Mouse (Mus musculus) effector memory CD4-positive, alpha-beta T cell, adult 7 months (primary cell): Measurements from ENCODE around the gene Slc25a29. TPM values are rescaled to one million over a fixed set of nuclear protein-coding genes. Genes with fewer than 3 reads are reported as not detected.

ENCODE experiments used
- polyA plus RNA-seq: library from polyadenylated mRNA; unstranded; fragments of 100-300 nt; shearing (Covaris generic); gene quantifications from one replicate; pipeline ENCODE4 v1.2.1, GENCODE M21; 2017

Gene Slc25a29
- polyA plus RNA-seq = 5.0 TPM

GRCm38 (mm10) chr12:108835840-108836409 lies at the start of gene Slc25a29, which contains the start of gene Slc25a47:
Slc25a29 (minus strand) TSS chr12:108835883.
Slc25a47 (plus strand) TSS chr12:108836046.

GRCm38 (mm10) chr12:108792546-108793452 lies 42.9 kb downstream of the Slc25a29 start, which contains the start of gene Yy1:
Yy1 (plus strand) TSS chr12:108792973.

Other genes starting within 250 kb of the Slc25a29 start
- gene Degs2, start 133.6 kb downstream of the Slc25a29 start, polyA plus RNA-seq = 1.5 TPM
- 16.2 TPM for gene Yy1, start 42.9 kb downstream of the Slc25a29 start, polyA plus RNA-seq
- gene Slc25a47, start 163 bp upstream of the Slc25a29 start, polyA plus RNA-seq = 0.78 TPM
- 6.4 TPM for gene Wdr25, start 57.7 kb upstream of the Slc25a29 start, polyA plus RNA-seq
- gene Wars, start 58.3 kb upstream of the Slc25a29 start, polyA plus RNA-seq = 34.3 TPM
- gene Begain, start 232.3 kb upstream of the Slc25a29 start, polyA plus RNA-seq = not detected